Mouse (Mus musculus) fibroblast of lung, adult 2 months (primary cell): ENCODE measurements at regions not wholly inside any gene's neighbourhood (a gene's known extent, or its start where the extent isn't known, plus 50 kb on each side); places are given as distances from the start of the nearest gene placed in this dataset.

Experiments used
- DNase-seq: peaks from one replicate; pipeline ENCODE4 v3.0.0-alpha.2; 2011; ENCODE audit warnings: low read depth

- no peak for DNase-seq
These were observed 282.0 kb upstream of the Kif2a start for GRCm38 (mm10) chr13:107303878-107304277.

GRCm38 (mm10) chr13:107303322-107303721 lies 281.4 kb upstream of the Kif2a start:
- no peak for DNase-seq

- no peak for DNase-seq
These were observed 278.9 kb upstream of the Kif2a start for GRCm38 (mm10) chr13:107300792-107301191.

GRCm38 (mm10) chr13:107264581-107264980 lies 242.7 kb upstream of the Kif2a start:
- no peak for DNase-seq

- DNase-seq, result no peak
These were observed 239.6 kb upstream of the Kif2a start for GRCm38 (mm10) chr13:107261479-107262050.

GRCm38 (mm10) chr13:107260274-107260673 lies 238.3 kb upstream of the Kif2a start:
- DNase-seq, result no peak

GRCm38 (mm10) chr13:107247792-107248505 lies 226.0 kb upstream of the Kif2a start:
- no peak for DNase-seq

GRCm38 (mm10) chr13:107246956-107247751 lies 225.2 kb upstream of the Kif2a start:
- no peak for DNase-seq

GRCm38 (mm10) chr13:107244173-107244572 lies 222.2 kb upstream of the Kif2a start:
- no peak for DNase-seq

GRCm38 (mm10) chr13:107239035-107239387 lies 217.1 kb upstream of the Kif2a start:
- DNase-seq, result no peak

- no peak for DNase-seq
These were observed 216.6 kb upstream of the Kif2a start for GRCm38 (mm10) chr13:107238364-107239034.

GRCm38 (mm10) chr13:107219456-107219855 lies 197.5 kb upstream of the Kif2a start:
- DNase-seq, result no peak

- DNase-seq, result no peak
These were observed 196.4 kb upstream of the Kif2a start for GRCm38 (mm10) chr13:107218351-107218750.

GRCm38 (mm10) chr13:107217825-107218224 lies 195.9 kb upstream of the Kif2a start:
- no peak for DNase-seq

GRCm38 (mm10) chr13:107213281-107213680 lies 191.4 kb upstream of the Kif2a start:
- no peak for DNase-seq

- no peak for DNase-seq
These were observed 188.8 kb upstream of the Kif2a start for GRCm38 (mm10) chr13:107210676-107211075.

- DNase-seq, result peak; percentile 25
These were observed 185.6 kb upstream of the Kif2a start for GRCm38 (mm10) chr13:107207354-107208181.

- no peak for DNase-seq
These were observed 177.9 kb upstream of the Kif2a start for GRCm38 (mm10) chr13:107199875-107200274.

- no peak for DNase-seq
These were observed 171.5 kb upstream of the Kif2a start for GRCm38 (mm10) chr13:107193426-107193825.

- no peak for DNase-seq
These were observed 165.4 kb upstream of the Kif2a start for GRCm38 (mm10) chr13:107187258-107187878.

- DNase-seq, result peak; percentile 22
These were observed 160.6 kb upstream of the Kif2a start for GRCm38 (mm10) chr13:107182544-107182943.
